Mouse (Mus musculus) G1E-ER4 (cell line): ENCODE results near the gene Ddah2. TPM values are rescaled to one million over a fixed set of nuclear protein-coding genes. Genes with fewer than 3 reads are reported as not detected.

Experiments used
- GATA1 ChIP-seq: IDR thresholded peaks from one replicate; pipeline ENCODE4 v1.8.0; 2012; ENCODE audit warnings: low read length, inconsistent platforms
- polyA plus RNA-seq: library from polyadenylated mRNA; stranded (reverse); fragments of >175 nt; gene quantifications from 2 replicates; pipeline ENCODE4 v1.2.3, GENCODE M21; 2012

Gene Ddah2
- polyA plus RNA-seq, 1 experiment, result 185 TPM

GRCm38 (mm10) chr17:35044904-35045806 lies 13.7 kb upstream of the Ddah2 start:
- TF ChIP-seq GATA1, result peak; percentile 25

- no peak for TF ChIP-seq GATA1
These were observed 12.8 kb upstream of the Ddah2 start for GRCm38 (mm10) chr17:35045807-35046680.

GRCm38 (mm10) chr17:35046681-35047455 lies 12.0 kb upstream of the Ddah2 start, which contains the start of gene Msh5:
TSS of gene Msh5 (minus strand) at chr17:35046745.
- TF ChIP-seq GATA1, result no peak

GRCm38 (mm10) chr17:35047688-35048087 lies 11.1 kb upstream of the Ddah2 start:
- TF ChIP-seq GATA1, result no peak

- no peak for TF ChIP-seq GATA1
These were observed 10.5 kb upstream of the Ddah2 start for GRCm38 (mm10) chr17:35048149-35048931.

GRCm38 (mm10) chr17:35048932-35049440 lies 9.8 kb upstream of the Ddah2 start:
- TF ChIP-seq GATA1, result no peak

- TF ChIP-seq GATA1, result no peak
These were observed 9.2 kb upstream of the Ddah2 start, which contains the start of gene Clic1 for GRCm38 (mm10) chr17:35049561-35050016. TSS of gene Clic1 (plus strand) at chr17:35049966.

GRCm38 (mm10) chr17:35050126-35050750 lies 8.6 kb upstream of the Ddah2 start:
- no peak for TF ChIP-seq GATA1

GRCm38 (mm10) chr17:35051156-35052086 lies 7.4 kb upstream of the Ddah2 start:
- no peak for TF ChIP-seq GATA1

GRCm38 (mm10) chr17:35052271-35052798 lies 6.5 kb upstream of the Ddah2 start:
- no peak for TF ChIP-seq GATA1

- no peak for TF ChIP-seq GATA1
These were observed 2.9 kb upstream of the Ddah2 start for GRCm38 (mm10) chr17:35055691-35056495.

- TF ChIP-seq GATA1, result no peak
These were observed 1.7 kb upstream of the Ddah2 start for GRCm38 (mm10) chr17:35057090-35057489.
